Comparison of ENCODE assay signal across 25 mouse cellular contexts in genomic region chr5:142560261-142560660, GRCm38 (mm10). TPM values are rescaled to one million over a fixed set of nuclear protein-coding genes. Genes with fewer than 3 reads are reported as not detected.
DNase-seq lines count a peak whose midpoint lies in the region; ATAC-seq and TF ChIP-seq lines count a peak whose summit lies in the region.
"Had no signal": no experiment of that assay in that cellular context is flagged by ENCODE, and none has a peak within 500 bp of the region (broad histone marks: within the 10 kb centered on the region; RNA-seq: fewer than 3 reads in every experiment).

No protein-coding gene starts in this region.

- no peaks in the 10 kb centered on the region for H3K27me3 ChIP-seq in forebrain, embryonic 12.5 days
- H3K27me3 ChIP-seq in forebrain, embryonic 16.5 days (replicated peaks; ENCODE audit: control insufficient read depth, insufficient read depth, low read length), result no peaks in the 10 kb centered on the region
- no peaks in the 10 kb centered on the region for H3K27me3 ChIP-seq in ES-Bruce4 (ENCODE audit: control insufficient read depth, insufficient read depth, low read length, poor library complexity, severe bottlenecking)
- H3K27me3 ChIP-seq in midbrain, embryonic 16.5 days (ENCODE audit: control insufficient read depth, insufficient read depth, low read depth, low read length), result no peaks in the 10 kb centered on the region

- H3K4me1 ChIP-seq in forebrain, embryonic 12.5 days, result no peaks in the 10 kb centered on the region
- H3K4me1 ChIP-seq in forebrain, embryonic 16.5 days (replicated peaks; ENCODE audit: control insufficient read depth, insufficient read depth, low read length), result no peaks in the 10 kb centered on the region
- peaks cover 3% of the 10 kb centered on the region for H3K4me1 ChIP-seq in ES-Bruce4 (ENCODE audit: control insufficient read depth, insufficient read depth, low read length)
- no peaks in the 10 kb centered on the region for H3K4me1 ChIP-seq in midbrain, embryonic 16.5 days (ENCODE audit: control insufficient read depth, insufficient read depth, low read length)

- 61% methylated on average over 7 of the region's 7 CpGs for WGBS in forebrain, embryonic 12.5 days
- WGBS in forebrain, embryonic 16.5 days, result 57% methylated on average over 7 of the region's 7 CpGs
- 58% methylated on average over 7 of the region's 7 CpGs for WGBS in midbrain, embryonic 16.5 days

- H3K27ac ChIP-seq in forebrain, embryonic 12.5 days, result 0 out of 2 replicates have a peak overlapping the region, but pooled peaks have one; percentile 8
- H3K27ac ChIP-seq in forebrain, embryonic 16.5 days (ENCODE audit: low read length), result no peak overlapping the region
- no peak overlapping the region for H3K27ac ChIP-seq in ES-Bruce4 (ENCODE audit: insufficient read depth, low read length)
- no peak overlapping the region for H3K27ac ChIP-seq in midbrain, embryonic 16.5 days (ENCODE audit: low read length)

- no peak for TF ChIP-seq POLR2A in ES-Bruce4 (IDR thresholded peaks at IDR 0.05; ENCODE audit: insufficient read depth, low read length)

- H3K4me2 ChIP-seq in forebrain, embryonic 12.5 days, result no peak overlapping the region
- no peak overlapping the region for H3K4me2 ChIP-seq in forebrain, embryonic 16.5 days (ENCODE audit: low read length)
- H3K4me2 ChIP-seq in midbrain, embryonic 16.5 days (ENCODE audit: low read length), result no peak overlapping the region

- H3K36me3 ChIP-seq in forebrain, embryonic 12.5 days (replicated peaks), result no peaks in the 10 kb centered on the region; the same call in 1 of the 2 replicates
- peaks cover 14% of the 10 kb centered on the region for H3K36me3 ChIP-seq in forebrain, embryonic 16.5 days (ENCODE audit: control insufficient read depth, insufficient read depth)
- no peaks in the 10 kb centered on the region for H3K36me3 ChIP-seq in ES-Bruce4 (ENCODE audit: control insufficient read depth, insufficient read depth, low read length, poor library complexity, severe bottlenecking)
- no peaks in the 10 kb centered on the region; the same call in 1 of the 2 replicates for H3K36me3 ChIP-seq in midbrain, embryonic 16.5 days (ENCODE audit: control insufficient read depth, insufficient read depth, low read length)
- H3K36me3 ChIP-seq: G1E had no signal

- TF ChIP-seq CTCF in ES-Bruce4 (IDR thresholded peaks at IDR 0.05; ENCODE audit: low read depth, low read length), result no peak

- TF ChIP-seq EP300 in ES-Bruce4 (IDR thresholded peaks at IDR 0.05; ENCODE audit: insufficient read depth, low read depth, low read length), result 0 out of 2 replicates have a peak, but pooled peaks have one; percentile 18

- no peak for ATAC-seq in forebrain, embryonic 12.5 days (ENCODE audit: low FRiP score)
- no peak for ATAC-seq in forebrain, embryonic 16.5 days
- no peak for ATAC-seq in midbrain, embryonic 16.5 days
- ATAC-seq: activated CD4-positive, CD25-positive, alpha-beta regulatory T cell, adult 4 months; CD4-positive, CD25-positive, alpha-beta regulatory T cell, adult 4 months; Patski had no signal

- H3K9me3 ChIP-seq in forebrain, embryonic 12.5 days, result no peaks in the 10 kb centered on the region
- H3K9me3 ChIP-seq in forebrain, embryonic 16.5 days (ENCODE audit: control insufficient read depth, low read length), result no peaks in the 10 kb centered on the region
- H3K9me3 ChIP-seq in ES-Bruce4 (replicated peaks; ENCODE audit: control insufficient read depth, insufficient read depth, low read length, poor library complexity, severe bottlenecking), result no peaks in the 10 kb centered on the region
- no peaks in the 10 kb centered on the region for H3K9me3 ChIP-seq in midbrain, embryonic 16.5 days (replicated peaks; ENCODE audit: control insufficient read depth, low read length, poor library complexity, severe bottlenecking)
- H3K9me3 ChIP-seq: G1E had no signal

- DNase-seq in ES-CJ7 (ENCODE audit: low read depth, low spot score) (peak; percentile 56), R1 (ENCODE audit: low read depth, low spot score) (peak; percentile 66)
- no peak for DNase-seq in cerebellum, adult 11-12 months
- DNase-seq in urinary bladder, postnatal 14 days (ENCODE audit: low spot score), result no peak
- DNase-seq: adrenal gland, adult 2 months; adrenal gland, adult 8-10 months; adrenal gland, postnatal 10 days; adrenal gland, postnatal 14 days; adrenal gland, postnatal 25 days; adrenal gland, postnatal 36 days; B cell, adult 2 months; cerebellum, adult 11 months; cerebellum, adult 18-20 months; cerebellum, adult 2 months; cerebellum, adult 8-10 months; cerebellum, adult 9-10 months had no signal

- H3K4me3 ChIP-seq in forebrain, embryonic 12.5 days (replicated peaks), result no peak overlapping the region
- no peak overlapping the region for H3K4me3 ChIP-seq in forebrain, embryonic 16.5 days (replicated peaks; ENCODE audit: low read length)
- H3K4me3 ChIP-seq in ES-Bruce4 (ENCODE audit: low read depth, low read length), result no peak overlapping the region
- no peak overlapping the region for H3K4me3 ChIP-seq in midbrain, embryonic 16.5 days (ENCODE audit: low read depth, low read length)

- no peak overlapping the region for H3K9ac ChIP-seq in forebrain, embryonic 12.5 days
- H3K9ac ChIP-seq in forebrain, embryonic 16.5 days (replicated peaks; ENCODE audit: low read depth, low read length), result no peak overlapping the region
- H3K9ac ChIP-seq in ES-Bruce4 (ENCODE audit: low read depth, poor library complexity, severe bottlenecking), result no peak overlapping the region
- no peak overlapping the region for H3K9ac ChIP-seq in midbrain, embryonic 16.5 days (ENCODE audit: low read depth, low read length)

RNA-seq across cellular contexts. Expression of gene Radil, which starts 9.4 kb away (rescaled TPM):
- 3.2 and 3.3 TPM in 2 replicates for polyA plus RNA-seq in forebrain, embryonic 12.5 days (2016; fragmentation: Nextera tagmentation; extraction: Ambion mirVana)
- 9.6 and 17.6 TPM in 2 replicates for polyA plus RNA-seq in forebrain, embryonic 16.5 days (2015; fragmentation: Nextera tagmentation; extraction: Ambion mirVana)
- polyA plus RNA-seq in ES-Bruce4 (2011; ENCODE audit: insufficient read depth, insufficient read length, low read depth, missing spikeins), result 78.0 and 79.3 TPM in 2 replicates
- polyA plus RNA-seq in midbrain, embryonic 16.5 days (2015; fragmentation: Nextera tagmentation; extraction: Ambion mirVana), result 24.0 and 26.2 TPM in 2 replicates
- polyA plus RNA-seq: activated CD4-positive, CD25-positive, alpha-beta regulatory T cell, adult 4 months; CD4-positive, CD25-positive, alpha-beta regulatory T cell, adult 4 months; G1E had no signal

RNA-seq across cellular contexts. Expression of gene Papolb, which starts 30.4 kb away (rescaled TPM):
- 0.10 and 0.19 TPM in 2 replicates for polyA plus RNA-seq in forebrain, embryonic 12.5 days (2016; fragmentation: Nextera tagmentation; extraction: Ambion mirVana)
- polyA plus RNA-seq in forebrain, embryonic 16.5 days (2015; fragmentation: Nextera tagmentation; extraction: Ambion mirVana), result 0.20 and 0.27 TPM in 2 replicates
- polyA plus RNA-seq in ES-Bruce4 (2011; ENCODE audit: insufficient read depth, insufficient read length, low read depth, missing spikeins), result 3.3 and 3.9 TPM in 2 replicates
- polyA plus RNA-seq in midbrain, embryonic 16.5 days (2015; fragmentation: Nextera tagmentation; extraction: Ambion mirVana), result 0.14 and 0.20 TPM in 2 replicates
- polyA plus RNA-seq: activated CD4-positive, CD25-positive, alpha-beta regulatory T cell, adult 4 months; adrenal gland, adult 2 months; CD4-positive, CD25-positive, alpha-beta regulatory T cell, adult 4 months; G1E had no signal

RNA-seq across cellular contexts. Expression of gene Mmd2, which starts 48.3 kb away (rescaled TPM):
- 17.7 and 20.0 TPM in 2 replicates for polyA plus RNA-seq in forebrain, embryonic 12.5 days (2016; fragmentation: Nextera tagmentation; extraction: Ambion mirVana)
- 77.4 and 91.5 TPM in 2 replicates for polyA plus RNA-seq in forebrain, embryonic 16.5 days (2015; fragmentation: Nextera tagmentation; extraction: Ambion mirVana)
- 0.26 TPM in 1 of 2 replicates, not detected in the other for polyA plus RNA-seq in ES-Bruce4 (2011; ENCODE audit: insufficient read depth, insufficient read length, low read depth, missing spikeins)
- 52.2 and 74.2 TPM in 2 replicates for polyA plus RNA-seq in midbrain, embryonic 16.5 days (2015; fragmentation: Nextera tagmentation; extraction: Ambion mirVana)
- polyA plus RNA-seq: activated CD4-positive, CD25-positive, alpha-beta regulatory T cell, adult 4 months; C2C12; CD4-positive, CD25-positive, alpha-beta regulatory T cell, adult 4 months; G1E; Patski had no signal

Comparison
In these comparisons a context has a peak if more than half of its experiments do, and no peak if none do; other contexts are left out.
1. DNase-seq: peak in ES-CJ7 (single experiment) and R1 (single experiment); none in cerebellum, adult 11-12 months (single experiment) and urinary bladder, postnatal 14 days (single experiment).
2. RNA of gene Mmd2, which starts 48.3 kb away (polyA plus RNA-seq): 77.4 to 91.5 TPM in forebrain, embryonic 16.5 days, 52.2 to 74.2 TPM in midbrain, embryonic 16.5 days and 17.7 to 20.0 TPM in forebrain, embryonic 12.5 days; 0.26 TPM in ES-Bruce4; every median in the first group is over 10 times any median in the second.